11 mouse cellular contexts compared by ENCODE assay signal in genomic region chr3:57445706-57446105, GRCm38 (mm10). TPM values are rescaled to one million over a fixed set of nuclear protein-coding genes. Genes with fewer than 3 reads are reported as not detected.
DNase-seq lines count a peak whose midpoint lies in the region; ATAC-seq and TF ChIP-seq lines count a peak whose summit lies in the region.
"Had no signal": no experiment of that assay in that cellular context is flagged by ENCODE, and none has a peak within 500 bp of the region (broad histone marks: within the 10 kb centered on the region; RNA-seq: fewer than 3 reads in every experiment).

No protein-coding gene starts in this region.

- no peak for TF ChIP-seq CTCF in Patski (IDR thresholded peaks at IDR 0.05)

- peaks cover 8% of the 10 kb centered on the region; the same call in 1 of the 2 replicates for H3K4me1 ChIP-seq in limb, embryonic 14.5 days (ENCODE audit: control insufficient read depth, insufficient read depth, low read length)
- H3K4me1 ChIP-seq in neural tube, embryonic 15.5 days: no peaks in the 10 kb centered on the region
- H3K4me1 ChIP-seq: hindbrain, embryonic 15.5 days had no signal

- ATAC-seq in Patski: no peak
- ATAC-seq in limb, embryonic 14.5 days (ENCODE audit: low FRiP score, low read depth): no peak
- ATAC-seq in neural tube, embryonic 15.5 days (ENCODE audit: low FRiP score): no peak

- in situ Hi-C loops in Patski (cut with MboI; ENCODE audit: low pct_unique_long_range_greater_than_20kb): loop anchor here (5.0 to 25.0 kb wide), 3 partner anchors 183 to 1433 kb away; no protein-coding TSS in a partner anchor

- H3K9ac ChIP-seq in limb, embryonic 14.5 days (ENCODE audit: low read depth, low read length, severe bottlenecking): no peak overlapping the region
- no peak overlapping the region for H3K9ac ChIP-seq in neural tube, embryonic 15.5 days (replicated peaks)
- H3K9ac ChIP-seq: hindbrain, embryonic 15.5 days; limb, embryonic 15.5 days had no signal

- H3K27me3 ChIP-seq in Patski: no peaks in the 10 kb centered on the region
- no peaks in the 10 kb centered on the region for H3K27me3 ChIP-seq in limb, embryonic 14.5 days (ENCODE audit: control insufficient read depth, insufficient read depth, low read length)
- H3K27me3 ChIP-seq in neural tube, embryonic 15.5 days (replicated peaks): no peaks in the 10 kb centered on the region
- H3K27me3 ChIP-seq: hindbrain, embryonic 15.5 days; limb, embryonic 15.5 days had no signal

- CTCF ChIA-PET in Patski (lab: Charles Lee): interaction anchor here (1.0 to 2.5 kb wide), 7 partner anchors 10 to 179 kb away, joined by 3 to 10 read pairs (median 3); no protein-coding TSS in a partner anchor

- H3K36me3 ChIP-seq in limb, embryonic 14.5 days (ENCODE audit: control insufficient read depth, insufficient read depth, low read length): no peaks in the 10 kb centered on the region
- no peaks in the 10 kb centered on the region for H3K36me3 ChIP-seq in neural tube, embryonic 15.5 days
- H3K36me3 ChIP-seq: hindbrain, embryonic 15.5 days; limb, embryonic 15.5 days had no signal

- POLR2A ChIA-PET in Patski (lab: Charles Lee): interaction anchor here (0.6 kb wide), 1 partner anchor 9 kb away, joined by 3 read pairs; no protein-coding TSS in a partner anchor

- intact Hi-C loops in heart, postnatal 14 days (cut with DNase I): loop anchor here (5.0 kb wide), 1 partner anchor 108 kb away; no protein-coding TSS in a partner anchor

- WGBS in limb, embryonic 14.5 days: 37% methylated on average over 3 of the region's 3 CpGs
- 51% methylated on average over 3 of the region's 3 CpGs for WGBS in neural tube, embryonic 15.5 days

- H3K27ac ChIP-seq in limb, embryonic 14.5 days (replicated peaks; ENCODE audit: low read depth, low read length): no peak overlapping the region
- H3K27ac ChIP-seq in neural tube, embryonic 15.5 days (replicated peaks): no peak overlapping the region
- H3K27ac ChIP-seq: hindbrain, embryonic 15.5 days; limb, embryonic 15.5 days had no signal

- no peak for TF ChIP-seq POLR2A in limb, embryonic 14.5 days (IDR thresholded peaks at IDR 0.05; ENCODE audit: borderline replicate concordance, extremely low read depth, insufficient read depth, insufficient read length)

- H3K9me3 ChIP-seq in limb, embryonic 14.5 days (ENCODE audit: control insufficient read depth, low read length): no peaks in the 10 kb centered on the region
- no peaks in the 10 kb centered on the region for H3K9me3 ChIP-seq in neural tube, embryonic 15.5 days (replicated peaks)
- H3K9me3 ChIP-seq: hindbrain, embryonic 15.5 days; limb, embryonic 15.5 days had no signal

- no peak overlapping the region for H3K4me2 ChIP-seq in limb, embryonic 14.5 days (replicated peaks; ENCODE audit: low read depth, low read length, severe bottlenecking)
- no peak overlapping the region for H3K4me2 ChIP-seq in neural tube, embryonic 15.5 days
- H3K4me2 ChIP-seq: hindbrain, embryonic 15.5 days; limb, embryonic 15.5 days had no signal

- peak; percentile 40 to 44 for DNase-seq in heart, postnatal 14 days
- no peak for DNase-seq in heart, adult 11 months
- peak; percentile 28 for DNase-seq in Patski (ENCODE audit: low read depth, low spot score)
- peak; percentile 25 to 45 for DNase-seq in gastrocnemius, postnatal 4 days (ENCODE audit: low spot score in 2 of 2)
- peak; percentile 83 for DNase-seq in limb, embryonic 14.5 days (ENCODE audit: low spot score)
- no peak for DNase-seq in urinary bladder, postnatal 10 days (ENCODE audit: low spot score)
- DNase-seq in T-cell, adult 2 months (ENCODE audit: low spot score): no peak

- H3K4me3 ChIP-seq in limb, embryonic 14.5 days (replicated peaks; ENCODE audit: low read length): no peak overlapping the region
- no peak overlapping the region for H3K4me3 ChIP-seq in neural tube, embryonic 15.5 days (replicated peaks)
- H3K4me3 ChIP-seq: hindbrain, embryonic 15.5 days; limb, embryonic 15.5 days had no signal

RNA-seq across cellular contexts. Expression of gene Tm4sf4, which starts 20.6 kb away (rescaled TPM):
- under 1 TPM in 1 of 2 experiments, not detected in 1; 0.29 TPM for total RNA-seq in heart, postnatal 14 days (2021)
- polyA plus RNA-seq in Patski (2021): 0.06 TPM
- under 1 TPM in 1 of 2 experiments, not detected in 1; 0.18 TPM for total RNA-seq in gastrocnemius, postnatal 4 days (2021)
- 0.12 and 0.13 TPM in 2 replicates for polyA plus RNA-seq in limb, embryonic 14.5 days (2012; rRNA removed)
- polyA plus RNA-seq in limb, embryonic 14.5 days (2014; fragmentation: Nextera tagmentation; extraction: Ambion mirVana): 0.12 TPM in 1 of 2 replicates, not detected in the other
- polyA plus RNA-seq in neural tube, embryonic 15.5 days (2015; fragmentation: Nextera tagmentation; extraction: Ambion mirVana): 0.52 and 1.8 TPM in 2 replicates
- total RNA-seq: MEL had no signal

Comparison
In these comparisons a context has a peak if more than half of its experiments do, and no peak if none do; other contexts are left out.
1. DNase-seq: peak in heart, postnatal 14 days (2 of 2), Patski (single experiment), gastrocnemius, postnatal 4 days (2 of 2) and limb, embryonic 14.5 days (single experiment); none in heart, adult 11 months (single experiment), urinary bladder, postnatal 10 days (single experiment) and T-cell, adult 2 months (single experiment).